Mouse (Mus musculus) CD4-positive, CD25-positive, alpha-beta regulatory T cell, adult 4 months (primary cell): Measurements from ENCODE around the gene Fuom. TPM values are rescaled to one million over a fixed set of nuclear protein-coding genes. Genes with fewer than 3 reads are reported as not detected.
A peak's percentile ranks its signal among the peaks of the same experiment; 100 is the strongest.
"Not testable (repeated sequence)": the region's sequence is repeated elsewhere in the genome, so short reads cannot be mapped to it uniquely, and the experiment has no call there.

Experiments
- ATAC-seq: one replicate; pipeline ENCODE4 v1.8.0; 2017
- polyA plus RNA-seq, 2 experiments: library from polyadenylated mRNA; unstranded; fragments of 100-300 nt; shearing (Covaris generic); gene quantifications; one replicate each; pipeline ENCODE4 v1.2.1; 2017

Fuom gene
- polyA plus RNA-seq: 1 to 10 TPM; 6.0 to 7.6 TPM

- peak; percentile 98 for ATAC-seq
These were observed at the start of gene Fuom for GRCm38 (mm10) chr7:140101993-140102860. TSS of gene Fuom (minus strand) at chr7:140102441.

DNA sequence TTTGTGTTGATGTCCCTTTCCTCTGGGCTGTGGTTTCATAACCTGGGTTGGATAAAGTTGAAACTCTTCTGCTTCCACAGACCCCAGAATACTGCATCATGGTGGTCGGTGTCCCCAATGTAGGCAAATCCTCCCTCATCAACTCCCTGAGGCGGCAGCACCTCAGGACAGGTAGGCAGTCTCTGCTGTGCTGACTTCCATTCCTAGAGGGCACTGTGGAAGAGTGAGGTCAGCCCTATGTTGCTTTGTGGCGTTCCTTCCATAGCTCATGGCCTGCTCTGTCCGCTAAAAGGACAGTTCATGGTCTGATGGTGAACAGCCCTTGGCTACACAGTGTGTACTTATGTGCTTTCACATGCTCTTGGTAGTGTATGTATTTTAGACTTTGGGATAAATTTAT lies 42.3 kb upstream of the Fuom start:
- no peak for ATAC-seq

DNA sequence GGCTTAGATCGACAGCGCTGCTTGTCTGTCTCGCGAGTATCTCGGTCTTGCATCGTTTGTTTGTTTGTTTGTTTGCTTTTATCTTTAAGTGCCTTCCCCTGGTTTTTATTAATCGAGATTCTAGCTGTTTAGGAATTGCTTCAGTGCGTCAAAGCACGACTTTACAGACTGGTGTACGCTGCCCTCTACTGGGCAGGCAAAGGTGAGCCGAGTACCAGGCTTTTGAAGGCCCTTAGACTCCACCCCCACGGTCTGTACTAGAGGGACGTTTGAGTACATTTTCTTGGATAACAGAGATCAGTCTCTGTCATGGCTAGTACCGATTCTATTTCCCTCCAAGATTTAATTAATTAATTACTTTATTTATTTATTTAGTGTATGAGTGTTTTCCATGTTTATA lies 39.1 kb upstream of the Fuom start:
- peak; percentile 43 for ATAC-seq

- ATAC-seq: no peak
These were observed 35.7 kb upstream of the Fuom start for GRCm38 (mm10) chr7:140138021-140138310.

DNA sequence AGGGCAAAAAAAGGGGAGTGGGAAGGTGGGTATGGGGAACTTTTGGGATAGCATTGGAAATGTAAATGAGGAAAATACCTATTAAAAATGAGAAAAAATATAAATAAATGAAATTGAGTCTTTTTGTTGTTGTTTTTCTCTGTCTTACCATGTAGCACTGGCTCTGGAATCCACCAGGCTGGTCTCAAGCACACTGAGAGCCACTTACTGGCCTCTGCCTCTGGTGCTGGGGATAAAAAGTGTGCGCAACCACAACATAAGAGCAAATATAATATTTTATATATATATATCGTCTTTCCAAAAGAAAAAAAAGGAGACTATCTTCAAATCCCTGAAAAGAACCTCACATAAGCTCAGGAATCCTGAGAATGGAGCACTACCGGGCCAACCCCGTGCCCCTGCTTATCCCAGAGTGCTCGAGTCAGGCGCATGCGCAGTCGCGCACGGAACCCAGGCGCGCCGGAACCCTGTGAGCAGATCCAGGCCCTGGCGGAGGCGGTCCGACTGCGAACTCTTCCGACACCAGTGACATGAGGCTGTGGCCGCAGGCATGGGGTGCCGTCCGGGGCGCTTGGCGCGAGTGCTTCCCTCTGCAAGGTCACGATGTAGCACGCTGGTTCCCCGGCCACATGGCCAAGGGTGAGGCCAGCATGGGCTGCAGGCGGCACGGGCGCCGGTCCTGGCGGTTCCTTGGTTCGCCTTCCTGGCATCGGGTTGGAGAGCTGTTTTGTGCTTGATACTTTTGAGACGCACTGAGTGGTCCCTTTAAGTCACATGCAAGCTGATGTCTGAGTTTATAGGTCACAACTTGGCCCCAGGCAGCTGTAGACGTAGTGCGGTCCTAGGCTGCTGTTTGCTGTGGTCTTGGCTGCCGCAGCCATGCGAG lies 35.1 kb upstream of the Fuom start, which contains the start of gene Mtg1:
Mtg1 (plus strand) TSS at position 430 of the 886 bp plus-strand sequence.
- ATAC-seq: peak; percentile 90

GRCm38 (mm10) chr7:140135106-140135770 lies 33.0 kb upstream of the Fuom start:
- no peak for ATAC-seq

DNA sequence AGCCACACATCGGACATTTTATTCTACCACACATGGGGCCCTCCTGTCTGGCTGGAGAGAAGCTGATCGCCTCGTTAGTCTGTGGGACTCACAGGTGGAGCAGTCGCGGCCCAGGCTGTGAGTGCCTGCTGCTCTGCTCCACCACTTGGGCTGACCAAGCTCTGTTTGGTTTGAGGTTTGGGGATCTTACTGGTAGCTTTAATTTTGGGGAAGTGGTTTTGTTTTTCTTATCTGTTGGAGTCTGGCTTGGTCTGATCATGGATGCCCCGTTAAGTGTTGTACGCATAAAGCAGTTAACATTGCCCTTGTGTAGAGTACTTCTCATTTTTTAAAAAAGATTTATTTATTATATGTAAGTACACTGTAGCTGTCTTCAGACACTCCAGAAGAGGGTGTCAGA lies 31.8 kb upstream of the Fuom start:
- ATAC-seq: not testable (repeated sequence)

DNA sequence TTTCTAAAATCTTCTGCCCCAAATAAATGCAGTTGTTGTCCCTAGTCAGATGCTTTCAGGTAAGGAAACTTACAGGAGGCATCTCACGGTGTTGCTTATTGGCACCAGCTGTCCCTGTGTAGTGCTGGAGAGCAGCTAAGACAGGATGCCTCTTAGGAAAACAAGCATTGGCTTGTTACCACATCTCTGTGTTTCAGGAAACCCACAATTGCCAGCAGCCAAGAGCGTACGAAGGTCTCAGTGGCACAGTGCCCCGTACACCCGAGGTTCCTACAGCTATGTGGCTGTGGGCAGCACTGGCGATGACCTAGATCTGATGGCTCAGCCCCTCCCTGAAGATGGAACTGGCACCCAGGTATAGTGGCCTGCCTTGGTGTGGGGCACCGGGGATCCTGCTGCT lies 29.9 kb upstream of the Fuom start:
- ATAC-seq: not testable (repeated sequence)

GRCm38 (mm10) chr7:140127911-140128310 lies 25.7 kb upstream of the Fuom start:
- no peak for ATAC-seq

DNA sequence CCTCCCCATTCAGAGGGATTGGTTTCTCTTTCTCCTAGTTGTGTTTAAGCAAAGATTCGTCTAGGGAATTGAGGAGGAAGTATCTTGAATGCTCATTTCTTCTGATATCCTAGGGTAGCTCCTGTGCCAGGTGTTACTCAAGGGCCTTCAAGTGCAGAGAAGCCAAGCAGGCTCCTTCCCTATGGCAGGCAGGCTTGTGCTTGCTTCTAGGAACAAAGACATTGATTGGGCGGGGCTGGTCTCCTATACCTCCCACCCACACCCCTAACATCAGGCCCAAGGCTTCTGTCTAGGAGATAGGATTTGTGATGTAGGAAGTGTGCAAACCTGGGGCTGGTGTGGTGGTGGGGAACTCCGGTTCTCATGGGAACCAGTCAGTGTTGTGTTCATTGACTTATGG lies 24.7 kb upstream of the Fuom start:
- no peak for ATAC-seq

GRCm38 (mm10) chr7:140126022-140126350 lies 23.7 kb upstream of the Fuom start:
- peak; percentile 5 for ATAC-seq

DNA sequence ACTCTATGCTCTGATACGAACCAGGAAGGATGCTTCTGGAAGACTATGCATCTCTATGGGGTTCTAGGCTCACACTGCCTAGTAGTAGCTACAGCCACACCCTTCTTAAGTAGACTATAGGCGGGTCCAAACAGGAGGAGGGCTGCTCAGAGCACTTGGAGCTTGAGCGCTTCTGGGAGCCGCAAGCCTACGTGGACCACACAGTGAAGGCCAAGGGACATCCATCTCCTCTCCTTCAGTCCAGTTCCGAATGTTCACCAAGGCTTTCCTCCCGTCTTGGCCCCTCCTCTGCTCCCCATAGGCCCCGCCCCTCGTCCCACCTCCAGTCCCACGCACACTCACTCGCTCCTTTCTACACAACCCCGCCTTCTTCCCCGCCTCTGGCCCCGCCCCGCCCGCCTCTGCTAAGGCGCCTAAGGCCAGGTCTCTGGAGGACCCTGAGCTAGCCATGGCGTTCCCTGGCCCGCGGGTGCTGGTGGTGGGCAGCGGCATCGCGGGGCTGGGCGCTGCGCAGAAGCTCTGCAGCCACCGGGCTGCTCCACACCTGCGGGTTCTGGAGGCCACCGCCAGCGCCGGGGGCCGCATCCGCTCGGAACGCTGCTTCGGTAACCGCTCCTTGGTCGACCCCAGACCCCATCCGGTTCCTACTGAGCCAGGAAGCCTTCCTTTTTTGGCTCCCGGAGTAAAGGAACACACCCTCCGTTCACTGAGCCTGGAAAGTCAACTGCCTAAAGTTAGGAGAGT lies 23.2 kb upstream of the Fuom start:
- ATAC-seq: peak; percentile 92

DNA sequence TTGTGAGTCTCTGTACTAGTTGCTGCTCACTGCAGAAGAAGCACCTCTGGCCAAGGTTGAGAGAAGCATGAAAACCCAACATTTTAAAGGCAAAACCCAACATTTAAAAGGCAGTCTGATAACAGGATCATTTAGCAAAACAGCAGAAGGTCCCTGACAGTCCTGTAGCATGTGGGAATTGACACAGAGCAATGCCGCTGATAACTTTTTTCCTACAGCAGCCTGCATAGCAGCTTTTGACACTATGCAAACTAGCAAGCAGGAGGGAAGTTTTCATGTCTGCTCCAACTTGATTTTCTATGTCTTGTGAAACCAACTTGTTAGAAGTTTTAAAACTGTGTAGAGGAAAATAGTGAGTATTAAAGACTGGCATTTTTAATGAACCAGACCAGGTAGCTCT lies 22.1 kb upstream of the Fuom start:
- ATAC-seq: no peak

DNA sequence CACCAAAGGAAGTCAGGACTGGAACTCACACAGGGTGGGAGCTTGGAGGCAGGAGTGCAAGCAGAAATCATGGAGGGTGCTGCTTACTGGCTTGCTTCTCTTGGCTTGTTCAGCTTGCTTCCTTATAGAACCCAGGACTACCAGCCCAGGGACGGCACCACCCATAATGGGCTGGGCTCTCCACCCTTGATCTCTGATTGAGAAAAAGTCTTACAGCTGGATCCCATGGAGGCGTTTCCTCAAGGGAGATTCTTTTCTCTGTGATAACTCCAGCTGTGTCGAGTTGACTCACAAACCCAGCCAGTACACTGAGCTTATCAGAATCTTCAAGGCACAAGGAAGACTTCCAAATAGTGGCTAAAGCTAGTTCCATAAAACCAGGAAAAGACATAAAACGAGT lies 20.5 kb upstream of the Fuom start:
- no peak for ATAC-seq

- ATAC-seq: no peak
These were observed 19.2 kb upstream of the Fuom start for GRCm38 (mm10) chr7:140121338-140121910.

DNA sequence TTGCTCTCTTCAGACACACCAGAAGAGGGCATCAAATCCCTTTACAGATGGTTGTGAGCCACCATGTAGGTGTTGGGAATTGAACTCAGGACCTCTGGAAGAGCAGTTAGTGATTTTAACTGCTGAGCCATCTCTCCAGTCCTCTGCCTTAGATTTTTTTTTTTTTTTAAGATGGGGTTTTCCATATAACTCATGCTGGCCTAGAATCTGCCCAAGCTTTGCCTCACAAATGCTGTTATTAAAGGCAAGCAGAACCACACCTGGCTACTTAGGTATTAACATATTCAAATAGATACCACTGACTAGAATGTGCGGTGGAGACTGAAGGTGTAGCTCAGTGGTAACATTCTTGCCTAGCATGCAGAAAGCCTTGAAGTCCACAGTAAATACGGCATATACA lies 18.2 kb upstream of the Fuom start:
- ATAC-seq: no peak

GRCm38 (mm10) chr7:140116329-140117054 lies 14.3 kb upstream of the Fuom start, which contains the start of gene Echs1:
TSS of gene Echs1 (minus strand) at chr7:140116476.
- peak; percentile 100 for ATAC-seq

DNA sequence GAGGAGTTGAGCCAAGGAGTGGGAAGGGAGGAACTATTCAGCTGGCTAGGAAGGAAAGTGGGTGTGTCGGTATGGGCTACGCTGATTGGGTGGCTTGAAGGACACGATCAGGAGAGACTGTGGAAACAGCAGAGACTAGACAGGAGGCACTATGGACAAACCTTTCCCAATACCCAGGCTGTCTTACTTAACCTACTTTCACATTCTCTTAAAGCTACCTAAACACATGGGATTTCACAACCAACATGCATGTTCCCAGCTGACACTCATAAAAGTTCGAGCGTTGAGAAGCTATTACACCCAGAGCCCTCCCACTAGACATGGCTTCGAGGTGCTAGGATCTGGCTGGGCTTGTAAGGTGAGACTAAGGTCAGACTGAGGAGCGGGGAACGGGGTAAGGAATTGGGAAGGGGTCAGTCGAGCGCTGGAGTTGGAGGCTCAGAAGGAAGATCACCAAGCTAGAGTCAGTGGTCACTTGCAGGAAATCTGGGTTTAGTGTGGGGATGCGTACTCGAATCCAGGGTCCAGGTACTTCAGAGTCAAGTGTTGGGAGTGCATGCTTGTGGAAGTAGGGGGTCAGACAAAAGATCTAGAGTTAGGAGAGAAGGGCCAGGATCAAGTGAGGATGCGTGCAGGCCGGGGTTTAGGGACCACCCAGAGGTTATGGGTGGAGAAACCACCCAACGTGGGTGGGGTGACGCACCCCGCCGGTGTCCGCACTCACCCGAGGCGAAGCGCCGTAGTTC lies 13.5 kb upstream of the Fuom start, which contains the start of gene Paox:
Paox (plus strand) TSS at position 217 of the 746 bp plus-strand sequence.
- peak; percentile 7 for ATAC-seq

- no peak for ATAC-seq
These were observed 9.7 kb upstream of the Fuom start for GRCm38 (mm10) chr7:140111943-140112342.

DNA sequence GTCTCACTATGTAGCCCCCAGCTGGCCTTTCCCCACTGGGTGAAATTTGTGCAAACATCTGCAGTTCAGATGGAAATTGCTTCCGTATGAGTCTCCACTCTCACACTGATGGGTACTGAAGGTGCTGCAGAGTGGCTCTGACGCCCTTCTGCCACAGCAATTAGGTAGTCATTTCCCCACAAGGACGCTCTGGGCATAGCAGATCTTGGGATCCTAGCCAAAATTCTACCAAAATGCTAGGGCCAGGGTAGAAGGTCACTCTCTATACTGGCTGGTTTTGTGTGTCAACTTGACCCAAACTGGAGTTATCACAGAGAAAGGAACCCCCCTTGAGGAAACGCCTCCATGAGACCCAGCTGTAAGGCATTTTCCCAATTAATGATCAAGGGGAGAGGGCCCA lies 1.8 kb upstream of the Fuom start:
- no peak for ATAC-seq

DNA sequence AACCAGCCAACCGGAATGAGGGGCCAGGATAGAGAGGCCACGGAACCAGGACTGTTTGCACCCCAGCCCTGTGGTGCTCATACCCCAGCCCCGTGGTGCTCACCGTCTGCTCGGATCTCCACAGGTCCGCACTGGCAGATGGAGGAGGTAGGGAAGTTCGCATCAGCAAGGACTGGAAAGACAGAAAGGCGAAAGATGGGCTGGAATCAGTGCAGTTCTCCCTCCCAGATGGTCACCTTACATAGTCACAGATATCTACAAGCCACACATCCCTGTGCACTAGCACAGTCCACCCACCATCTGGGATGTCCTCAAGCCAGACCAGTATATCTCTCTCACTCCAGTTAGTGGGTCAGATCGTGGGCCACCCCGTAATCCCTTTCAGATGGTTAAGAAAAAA lies 743 bp downstream of the Fuom start:
- ATAC-seq: no peak
